Mouse (Mus musculus) neural tube, embryonic 15.5 days (tissue): ENCODE data around the gene Shisa3. TPM values are rescaled to one million over a fixed set of nuclear protein-coding genes. Genes with fewer than 3 reads are reported as not detected.
A peak's percentile ranks its signal among the peaks of the same experiment; 100 is the strongest.

ENCODE experiments used
- ATAC-seq: fragments of 200-750 bp; cut with Nextera tagmentation; 2 replicates; pipeline ENCODE4 v1.8.0; 2017; ENCODE audit warnings: mild to moderate bottlenecking, moderate TSS enrichment, moderate library complexity; ENCODE audit not compliant: low FRiP score
- H3K27ac ChIP-seq: fragments of 300-500 bp; sonication (generic); replicated peaks from 2 replicates; pipeline ENCODE4 v1.5.1; 2015; ENCODE audit warnings: mild to moderate bottlenecking, inconsistent platforms
- H3K27me3 ChIP-seq: fragments of 300-500 bp; sonication (generic); replicated peaks from 2 replicates; pipeline ENCODE4 v1.6.1; 2015; ENCODE audit warnings: inconsistent platforms
- H3K36me3 ChIP-seq: fragments of 300-500 bp; sonication (generic); 2 replicates; pipeline ENCODE4 v1.6.1; 2015; ENCODE audit warnings: inconsistent platforms
- H3K4me1 ChIP-seq: fragments of 300-500 bp; sonication (generic); 2 replicates; pipeline ENCODE4 v1.6.1; 2015; ENCODE audit warnings: inconsistent platforms
- H3K4me2 ChIP-seq: fragments of 300-500 bp; sonication (generic); 2 replicates; pipeline ENCODE4 v1.6.1; 2015; ENCODE audit warnings: inconsistent platforms, mild to moderate bottlenecking, moderate library complexity
- H3K4me3 ChIP-seq: fragments of 300-500 bp; sonication (generic); replicated peaks from 2 replicates; pipeline ENCODE4 v1.5.1; 2015; ENCODE audit warnings: mild to moderate bottlenecking, inconsistent platforms
- H3K9ac ChIP-seq: fragments of 300-500 bp; sonication (generic); replicated peaks from 2 replicates; pipeline ENCODE4 v1.6.1; 2015; ENCODE audit warnings: mild to moderate bottlenecking, inconsistent platforms
- H3K9me3 ChIP-seq: fragments of 300-500 bp; sonication (generic); replicated peaks from 2 replicates; pipeline ENCODE4 v1.6.1; 2016; ENCODE audit warnings: inconsistent platforms
- WGBS: fragments of 180-500 bp; shearing (Covaris S2); methylation state at CpG from one replicate; pipeline ENCODE4 v1.1.7; 2015; ENCODE audit warnings: mixed read lengths; 5-methylcytosine and 5-hydroxymethylcytosine counted together
- polyA plus RNA-seq: library from polyadenylated mRNA; unstranded; fragments of >200 nt; fragmentation: Nextera tagmentation; extraction: Ambion mirVana; gene quantifications from 2 replicates; pipeline ENCODE4 v1.2.1, GENCODE M21; 2015

The Shisa3 gene
- polyA plus RNA-seq, 1 experiment from 2014 or later = 3.0 TPM

DNA sequence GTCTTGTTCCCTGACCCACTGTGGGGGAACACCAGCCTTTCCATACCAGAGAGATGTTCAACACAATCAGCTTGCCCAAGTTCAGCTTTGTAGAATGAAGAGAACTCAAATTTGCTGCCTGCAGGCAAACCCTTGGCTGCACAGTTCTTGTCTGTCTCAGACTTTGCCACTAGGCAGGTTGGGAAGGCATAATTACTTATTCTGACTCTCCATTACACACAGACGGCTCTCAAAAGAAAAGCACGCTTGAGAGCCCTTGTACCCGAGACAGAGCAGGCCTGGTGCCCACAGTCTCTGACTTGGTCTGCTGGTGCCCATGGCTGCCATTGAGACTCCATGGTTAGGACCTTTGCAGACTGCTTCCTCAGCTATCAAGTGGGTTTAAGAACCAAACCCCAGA, 26.7 kb downstream of the Shisa3 start:
- ATAC-seq = peak; percentile 63; the same call in 1 of the 2 replicates
- Histone ChIP-seq H3K9ac (no peak overlapping the region), H3K4me2 (no peak overlapping the region), H3K27ac (0 out of 2 replicates have a peak overlapping the region, but pooled peaks have one; percentile 13), H3K4me3 (no peak overlapping the region), H3K9me3 (no peaks in the 10 kb centered on the region), H3K4me1 (peaks cover 12% of the 10 kb centered on the region), H3K27me3 (no peaks in the 10 kb centered on the region), H3K36me3 (0 out of 2 replicates have a peak, but pooled peaks cover 6% of the 10 kb centered on the region)
- 16% methylated on average over 3 of the region's 3 CpGs for WGBS

DNA sequence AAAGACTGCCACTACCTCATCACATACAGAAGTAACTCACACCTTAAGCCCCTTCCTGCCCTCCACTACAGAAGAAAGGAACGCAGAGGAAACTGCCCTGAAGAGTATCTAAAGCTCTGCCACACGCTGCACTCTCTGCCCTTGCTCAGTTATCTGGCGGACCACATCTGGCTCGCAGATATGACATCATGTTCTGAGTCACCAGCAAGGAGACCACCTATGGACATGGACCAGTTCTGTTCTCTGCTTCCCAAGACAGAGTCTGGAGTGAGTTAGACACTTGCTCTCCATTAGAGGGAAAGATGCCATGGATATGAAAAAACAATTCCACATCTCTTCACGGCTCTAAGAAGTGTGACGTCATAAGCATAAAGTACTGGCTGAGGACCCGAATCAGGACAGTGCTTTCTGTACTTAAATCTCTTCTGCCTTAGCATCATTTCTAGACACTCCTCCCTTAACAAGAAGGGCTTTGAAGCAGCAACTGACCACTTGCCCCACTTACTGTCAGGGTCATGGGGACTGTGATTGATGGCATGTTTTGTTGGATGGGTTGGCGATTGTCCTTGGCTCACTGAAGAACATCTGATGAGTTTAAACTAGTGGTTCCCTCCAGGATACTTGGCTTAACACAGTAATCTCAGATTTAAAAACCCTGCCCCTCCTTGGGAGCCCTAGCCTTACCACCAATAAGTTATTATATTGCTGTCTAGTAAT, 33.1 kb downstream of the Shisa3 start:
- no peak; the same call in 1 of the 2 replicates for ATAC-seq
- Histone ChIP-seq H3K9ac (no peak overlapping the region), H3K27me3 (no peaks in the 10 kb centered on the region), H3K27ac (no peak overlapping the region), H3K4me1 (peaks cover 18% of the 10 kb centered on the region), H3K36me3 (peaks cover 23% of the 10 kb centered on the region), H3K4me3 (no peak overlapping the region), H3K4me2 (no peak overlapping the region), H3K9me3 (no peaks in the 10 kb centered on the region)
- WGBS = 60% methylated on average over 8 of the region's 8 CpGs

DNA sequence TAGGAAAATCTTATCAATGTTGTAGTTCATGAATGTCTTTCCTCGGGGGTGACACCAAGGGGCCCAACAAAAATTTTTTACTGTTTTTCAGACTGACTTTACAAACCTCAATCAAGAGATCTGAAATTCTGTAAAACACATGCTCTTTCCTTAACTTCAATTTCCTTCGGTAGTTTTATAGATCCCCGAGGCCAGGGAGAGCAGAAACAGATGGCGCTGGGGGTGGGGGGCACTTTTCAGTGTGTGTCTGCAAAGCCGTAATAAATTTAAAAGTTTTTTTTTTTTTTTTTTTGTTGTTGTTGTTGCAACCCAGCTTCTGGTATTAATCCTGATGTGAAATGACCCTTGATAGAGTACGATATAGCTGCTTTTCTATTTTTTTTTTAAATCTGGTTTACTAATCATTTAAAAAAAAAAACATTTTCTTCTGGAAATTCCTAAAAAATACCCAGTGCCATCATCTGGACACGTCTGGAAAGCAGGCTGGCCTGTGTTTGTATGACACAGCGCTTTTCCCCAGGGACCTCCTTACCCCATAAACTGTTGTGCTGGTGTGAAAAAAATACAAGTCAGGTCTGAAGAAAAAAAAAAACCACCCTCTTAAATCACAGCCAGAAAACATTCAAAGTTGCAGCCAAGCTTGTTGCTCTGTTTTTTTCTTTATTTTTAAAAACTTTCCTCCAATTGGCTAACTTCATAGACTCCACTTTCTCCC, 33.9 kb downstream of the Shisa3 start:
- no peak overlapping the region for H3K4me3 ChIP-seq
- peaks cover 18% of the 10 kb centered on the region for H3K4me1 ChIP-seq
- H3K9ac ChIP-seq = no peak overlapping the region
- WGBS = 32% methylated on average over 8 of the region's 8 CpGs
- H3K27me3 ChIP-seq = no peaks in the 10 kb centered on the region
- ATAC-seq = no peak
- H3K27ac ChIP-seq = no peak overlapping the region
- H3K4me2 ChIP-seq = no peak overlapping the region
- H3K9me3 ChIP-seq = no peaks in the 10 kb centered on the region
- H3K36me3 ChIP-seq = peaks cover 23% of the 10 kb centered on the region

DNA sequence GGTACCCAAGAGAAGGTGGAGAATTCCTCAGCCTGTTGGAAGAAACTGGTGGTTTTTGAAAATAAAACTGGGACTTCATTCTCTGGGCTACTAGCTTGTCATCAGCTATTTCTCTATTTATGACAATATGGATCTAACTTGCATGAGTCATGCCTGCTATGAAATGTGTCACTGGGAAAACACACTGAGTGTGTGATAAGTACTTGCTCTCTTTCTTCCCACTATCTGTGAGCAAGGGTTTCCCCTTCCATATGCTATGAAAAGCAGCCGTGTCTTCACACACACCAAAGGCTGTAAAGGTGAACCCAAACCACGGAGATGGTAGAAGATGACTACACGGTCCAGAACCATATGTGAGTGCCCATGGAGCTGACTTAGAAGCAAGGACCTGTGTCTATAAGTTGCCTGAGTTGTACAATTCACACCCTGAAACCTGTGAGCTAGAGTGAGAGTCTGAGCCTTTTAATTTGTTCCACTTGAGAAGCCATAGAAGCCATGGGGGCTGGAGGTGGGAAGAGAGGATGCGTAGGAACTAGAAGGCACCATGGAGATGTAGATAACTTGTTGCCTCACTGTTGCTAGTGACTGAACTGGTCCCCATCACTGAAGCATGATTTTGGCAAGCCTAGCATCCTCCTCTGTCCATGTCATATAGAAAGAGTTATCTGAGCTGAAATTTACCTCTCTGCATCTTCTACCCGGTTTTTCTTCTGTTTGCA, 36.0 kb downstream of the Shisa3 start:
- Histone ChIP-seq H3K9ac (no peak overlapping the region), H3K27me3 (no peaks in the 10 kb centered on the region), H3K4me1 (peaks cover 18% of the 10 kb centered on the region), H3K4me3 (no peak overlapping the region), H3K36me3 (peaks cover 37% of the 10 kb centered on the region), H3K9me3 (no peaks in the 10 kb centered on the region), H3K4me2 (no peak overlapping the region), H3K27ac (no peak overlapping the region)
- ATAC-seq = no peak
- WGBS = 92% methylated on average over 5 of the region's 5 CpGs

DNA sequence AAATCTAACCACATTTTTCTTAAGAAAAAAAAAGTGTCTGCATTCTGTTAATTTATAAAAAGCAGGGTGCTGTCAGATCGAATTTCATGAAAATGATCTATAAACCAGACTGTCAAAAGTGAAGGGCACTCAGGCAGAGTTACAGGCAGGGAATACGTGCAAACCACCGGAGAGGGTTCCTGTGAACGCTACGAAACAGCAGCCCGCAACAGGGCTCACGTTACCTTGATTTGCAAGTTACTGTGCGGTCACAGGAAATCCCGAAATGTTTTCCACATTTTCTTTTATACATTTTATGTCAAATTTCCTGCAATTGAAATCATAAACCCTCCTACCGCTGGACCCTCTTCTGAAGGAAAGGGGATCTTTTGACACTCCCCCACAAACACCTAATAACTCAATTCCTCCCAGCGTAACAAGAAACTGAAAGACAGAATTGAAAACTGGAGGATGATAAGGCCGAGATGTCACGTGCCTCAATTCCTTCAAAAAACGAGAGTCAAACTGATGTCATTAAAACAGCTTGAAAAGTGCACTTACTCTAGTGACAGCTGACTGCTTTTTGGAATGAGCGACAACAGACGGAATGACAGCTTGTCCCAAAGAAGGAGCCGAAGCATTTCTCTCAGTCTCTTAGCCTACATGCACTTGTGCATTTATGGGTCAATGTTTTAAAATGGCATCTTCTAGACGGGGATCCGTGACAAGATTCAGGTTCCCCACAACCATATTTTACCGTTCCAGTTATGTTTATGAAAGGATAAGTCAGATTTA, 39.3 kb downstream of the Shisa3 start:
- Histone ChIP-seq H3K4me3 (no peak overlapping the region), H3K4me2 (no peak overlapping the region), H3K36me3 (peaks cover 44% of the 10 kb centered on the region), H3K4me1 (peaks cover 4% of the 10 kb centered on the region; the same call in 1 of the 2 replicates), H3K27ac (no peak overlapping the region), H3K9me3 (no peaks in the 10 kb centered on the region), H3K9ac (no peak overlapping the region), H3K27me3 (no peaks in the 10 kb centered on the region)
- no peak for ATAC-seq
- 87% methylated on average over 20 of the region's 20 CpGs for WGBS

DNA sequence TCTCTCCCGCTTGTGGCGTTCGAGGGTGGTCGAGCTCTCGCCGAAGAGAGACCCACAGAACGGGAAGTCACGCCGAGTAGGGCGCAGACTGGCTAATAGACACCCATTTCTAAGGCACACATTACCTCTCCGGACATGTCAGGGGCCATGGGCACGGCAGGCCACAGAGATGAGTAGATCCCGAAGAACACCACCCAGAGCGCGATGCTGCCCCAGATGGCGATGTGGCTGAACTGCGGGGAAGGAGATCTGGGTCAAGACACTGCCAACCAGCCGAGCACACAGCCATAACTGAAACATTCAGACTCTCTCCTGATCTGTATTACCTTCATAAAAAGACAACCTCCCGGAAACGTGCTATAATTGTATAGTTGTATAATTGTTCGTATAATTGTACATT, 39.9 kb downstream of the Shisa3 start:
- WGBS = 79% methylated on average over 21 of the region's 21 CpGs
- Histone ChIP-seq H3K27me3 (no peaks in the 10 kb centered on the region), H3K9ac (no peak overlapping the region), H3K27ac (no peak overlapping the region), H3K4me3 (no peak overlapping the region), H3K9me3 (no peaks in the 10 kb centered on the region), H3K4me1 (no peaks in the 10 kb centered on the region), H3K4me2 (no peak overlapping the region), H3K36me3 (peaks cover 44% of the 10 kb centered on the region)
- ATAC-seq = no peak

DNA sequence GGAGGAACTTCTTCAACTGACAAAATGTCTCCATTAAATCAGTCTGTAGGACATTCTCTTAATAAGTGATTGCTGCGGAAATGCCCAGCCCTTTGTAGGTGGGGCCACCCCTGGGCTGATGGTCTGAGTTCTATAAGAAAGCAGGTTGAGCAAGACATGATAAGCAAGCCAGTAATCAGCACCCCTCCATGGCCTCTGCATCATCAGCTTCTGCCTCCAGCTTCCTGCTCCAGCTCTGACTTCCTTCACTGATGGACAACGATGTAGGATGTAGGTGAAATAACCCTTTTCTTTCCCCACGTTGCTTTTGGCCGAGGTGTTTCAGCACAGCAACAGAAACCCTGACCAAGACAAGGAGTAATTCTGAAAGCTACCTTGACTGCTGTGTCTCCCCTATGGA, 41.5 kb downstream of the Shisa3 start:
- H3K9me3 ChIP-seq = no peaks in the 10 kb centered on the region
- H3K4me3 ChIP-seq = no peak overlapping the region
- no peak overlapping the region for H3K9ac ChIP-seq
- no peak for ATAC-seq
- H3K36me3 ChIP-seq = peaks cover 41% of the 10 kb centered on the region
- no peaks in the 10 kb centered on the region for H3K4me1 ChIP-seq
- WGBS = 92% methylated on average over 4 of the region's 4 CpGs
- H3K27me3 ChIP-seq = no peaks in the 10 kb centered on the region
- H3K4me2 ChIP-seq = no peak overlapping the region
- H3K27ac ChIP-seq = no peak overlapping the region

DNA sequence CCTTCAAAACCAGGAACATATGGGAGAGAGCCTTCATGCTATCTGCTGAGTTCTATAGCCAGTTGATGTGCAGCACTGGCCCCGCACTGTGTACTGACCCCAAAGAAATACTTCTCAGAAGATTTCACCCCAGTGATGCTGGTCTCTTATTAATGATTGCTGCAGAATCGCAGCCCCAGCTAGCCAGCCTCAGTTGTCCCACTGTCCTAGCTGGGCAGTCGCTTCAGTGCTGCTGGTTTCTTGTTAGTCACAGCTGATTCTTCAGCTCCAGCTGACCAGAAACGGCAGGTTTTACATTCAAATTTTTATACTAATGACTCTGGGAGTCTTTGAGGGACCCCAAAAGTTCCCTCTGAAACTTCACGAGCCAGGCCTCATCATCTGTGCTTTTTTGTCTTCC, 42.3 kb downstream of the Shisa3 start:
- no peak for ATAC-seq
- H3K36me3 ChIP-seq = peaks cover 35% of the 10 kb centered on the region
- no peak overlapping the region for H3K9ac ChIP-seq
- H3K4me1 ChIP-seq = no peaks in the 10 kb centered on the region
- H3K4me2 ChIP-seq = no peak overlapping the region
- no peaks in the 10 kb centered on the region for H3K27me3 ChIP-seq
- 86% methylated on average over 5 of the region's 5 CpGs for WGBS
- H3K27ac ChIP-seq = no peak overlapping the region
- H3K4me3 ChIP-seq = no peak overlapping the region
- H3K9me3 ChIP-seq = no peaks in the 10 kb centered on the region

DNA sequence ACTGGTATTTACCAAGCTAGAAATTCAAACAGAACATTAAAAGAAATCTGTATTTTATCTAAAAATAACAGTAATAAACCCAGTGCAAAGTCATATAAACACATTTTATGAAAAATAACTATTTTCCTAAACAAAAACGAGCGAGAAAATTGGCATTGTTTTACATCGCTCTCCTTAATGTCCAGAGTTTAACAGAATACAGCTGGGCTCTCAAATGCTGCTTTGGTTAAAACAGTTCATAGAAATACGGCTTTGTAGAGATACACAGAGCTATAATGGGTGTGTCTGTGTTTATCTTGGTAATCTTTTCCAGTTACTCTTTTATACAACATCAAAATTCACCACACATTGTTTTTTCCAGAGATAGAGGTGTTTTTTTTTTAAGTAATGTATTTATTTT, 44.8 kb downstream of the Shisa3 start:
- Histone ChIP-seq H3K4me3 (no peak overlapping the region), H3K9ac (no peak overlapping the region), H3K4me1 (peaks cover 13% of the 10 kb centered on the region), H3K27ac (no peak overlapping the region), H3K27me3 (no peaks in the 10 kb centered on the region), H3K36me3 (peaks cover 23% of the 10 kb centered on the region), H3K4me2 (no peak overlapping the region), H3K9me3 (no peaks in the 10 kb centered on the region)
- ATAC-seq = no peak
- WGBS = 94% methylated on average over 4 of the region's 4 CpGs

DNA sequence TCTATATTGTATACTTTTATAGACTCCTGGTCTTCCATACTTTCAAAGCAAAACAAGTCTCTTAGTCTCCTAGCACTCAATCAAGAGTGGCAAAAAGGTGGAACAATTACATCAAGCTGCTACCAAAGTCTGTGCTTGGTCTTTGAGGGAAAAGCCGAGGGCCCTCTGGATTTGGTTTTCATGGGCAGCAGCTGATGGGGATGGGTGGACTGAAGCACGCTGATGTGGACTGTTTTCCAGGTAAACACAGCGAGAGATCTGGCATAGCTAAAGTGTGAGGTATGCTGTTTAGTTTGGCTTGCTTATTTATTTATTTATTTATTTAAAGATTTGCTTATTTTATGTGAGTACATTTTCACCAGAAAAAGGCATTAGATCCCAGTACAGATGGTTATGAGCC, 45.9 kb downstream of the Shisa3 start:
- no peak overlapping the region for H3K9ac ChIP-seq
- peaks cover 13% of the 10 kb centered on the region for H3K4me1 ChIP-seq
- no peak overlapping the region for H3K4me2 ChIP-seq
- H3K9me3 ChIP-seq = no peaks in the 10 kb centered on the region
- no peak overlapping the region for H3K27ac ChIP-seq
- no peak overlapping the region for H3K4me3 ChIP-seq
- 97% methylated on average over 3 of the region's 3 CpGs for WGBS
- no peaks in the 10 kb centered on the region for H3K27me3 ChIP-seq
- ATAC-seq = no peak
- peaks cover 14% of the 10 kb centered on the region for H3K36me3 ChIP-seq

DNA sequence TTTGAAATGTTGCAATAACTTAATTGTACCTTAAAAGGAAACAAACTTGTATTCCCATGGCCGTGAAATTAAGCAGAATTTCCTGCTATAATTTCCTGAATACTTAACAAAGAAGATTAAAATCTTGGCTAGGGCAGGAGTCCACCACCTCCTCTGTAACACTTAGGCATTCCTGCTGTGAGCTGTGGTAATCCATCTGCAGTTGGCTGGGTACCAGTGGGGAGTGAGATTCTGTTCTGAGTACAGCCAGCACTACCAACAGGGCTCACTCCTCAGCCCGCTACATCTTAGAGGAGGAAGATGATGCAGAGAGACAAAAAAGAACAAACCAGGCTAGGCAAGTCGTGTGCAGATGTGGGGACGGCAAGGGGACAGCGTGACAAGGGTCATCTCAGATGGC, 46.9 kb downstream of the Shisa3 start:
- no peaks in the 10 kb centered on the region for H3K9me3 ChIP-seq
- H3K9ac ChIP-seq = no peak overlapping the region
- 72% methylated on average over 5 of the region's 5 CpGs for WGBS
- no peaks in the 10 kb centered on the region for H3K27me3 ChIP-seq
- peaks cover 15% of the 10 kb centered on the region for H3K36me3 ChIP-seq
- no peak overlapping the region for H3K27ac ChIP-seq
- peaks cover 13% of the 10 kb centered on the region for H3K4me1 ChIP-seq
- no peak for ATAC-seq
- no peak overlapping the region for H3K4me3 ChIP-seq
- H3K4me2 ChIP-seq = no peak overlapping the region
